Mouse (Mus musculus) testis, adult 2 months (tissue): Measurements from ENCODE around the gene Trim46.

Experiments
- CTCF ChIP-seq: fragments of 200-500 bp; IDR thresholded peaks from 2 replicates; pipeline ENCODE4 v1.5.1; 2012; ENCODE audit warnings: low read depth, mild to moderate bottlenecking, inconsistent platforms, low read length, moderate library complexity; ENCODE audit not compliant: control insufficient read depth, insufficient read depth, insufficient replicate concordance
- POLR2A ChIP-seq: fragments of 200-500 bp; IDR thresholded peaks from 2 replicates; pipeline ENCODE4 v1.6.1; 2012; ENCODE audit warnings: low read depth, mild to moderate bottlenecking, inconsistent platforms, low read length, moderate library complexity; ENCODE audit not compliant: control insufficient read depth

DNA sequence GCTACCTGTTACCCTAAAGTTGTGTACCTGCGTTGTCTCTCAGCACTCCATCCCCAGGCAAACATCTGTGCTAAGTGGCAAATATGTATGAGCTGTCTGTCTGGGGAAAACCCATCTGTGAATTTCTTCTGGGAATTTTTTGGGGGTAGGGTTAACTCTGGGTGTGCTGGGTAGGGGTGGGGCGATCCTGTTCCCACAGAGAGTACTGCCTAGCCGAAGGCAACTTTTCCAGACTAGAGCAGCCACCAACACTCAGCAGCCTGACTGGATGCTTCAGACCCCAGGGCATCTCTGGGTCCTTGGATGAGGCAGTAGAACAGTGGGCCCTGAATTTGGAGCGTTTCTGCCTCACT, 36.2 kb upstream of the Trim46 start:
- TF ChIP-seq CTCF (no peak), POLR2A (no peak)
